Mouse (Mus musculus) forebrain, embryonic 14.5 days (tissue): ENCODE results near the gene Fgl2. TPM values are rescaled to one million over a fixed set of nuclear protein-coding genes. Genes with fewer than 3 reads are reported as not detected.

Source experiments
- ATAC-seq: fragments of 200-750 bp; cut with Nextera tagmentation; 2 replicates; pipeline ENCODE4 v1.8.0; 2017; ENCODE audit warnings: mild to moderate bottlenecking, moderate library complexity
- DNase-seq: peaks from one replicate; pipeline ENCODE4 v3.0.0-alpha.2; 2015; ENCODE audit warnings: low spot score
- H3K27ac ChIP-seq: fragments of 300-500 bp; sonication (generic); 2 replicates; pipeline ENCODE4 v1.5.1; 2014; ENCODE audit warnings: low read depth, mild to moderate bottlenecking, control low read depth, low read length, moderate library complexity
- H3K27me3 ChIP-seq: fragments of 300-500 bp; sonication (generic); replicated peaks from 2 replicates; pipeline ENCODE4 v1.6.1; 2014; ENCODE audit warnings: low read length, control low read depth, mixed read lengths; ENCODE audit not compliant: control insufficient read depth, insufficient read depth
- H3K36me3 ChIP-seq: fragments of 300-500 bp; sonication (generic); 2 replicates; pipeline ENCODE4 v1.6.1; 2014; ENCODE audit warnings: low read length, control low read depth; ENCODE audit not compliant: control insufficient read depth, insufficient read depth
- H3K4me1 ChIP-seq: fragments of 300-500 bp; sonication (generic); 2 replicates; pipeline ENCODE4 v1.6.1; 2014; ENCODE audit warnings: antibody characterized with exemption, low read length, control low read depth; ENCODE audit not compliant: control insufficient read depth, insufficient read depth
- H3K4me2 ChIP-seq: fragments of 300-500 bp; sonication (generic); 2 replicates; pipeline ENCODE4 v1.6.1; 2014; ENCODE audit warnings: mild to moderate bottlenecking, control low read depth, low read length
- H3K4me3 ChIP-seq: fragments of 300-500 bp; sonication (generic); 2 replicates; pipeline ENCODE4 v1.5.1; 2014; ENCODE audit warnings: low read depth, low read length, control low read depth
- H3K9ac ChIP-seq: fragments of 300-500 bp; sonication (generic); 2 replicates; pipeline ENCODE4 v1.6.1; 2014; ENCODE audit warnings: mild to moderate bottlenecking, low read length, control low read depth, moderate library complexity
- H3K9me3 ChIP-seq: fragments of 300-500 bp; sonication (generic); replicated peaks from 2 replicates; pipeline ENCODE4 v1.6.1; 2016; ENCODE audit warnings: low read length, control low read depth, mixed read lengths; ENCODE audit not compliant: control insufficient read depth
- WGBS: fragments of 180-500 bp; shearing (Covaris S2); extraction: QIAGEN DNeasy Blood & Tissue Kit; methylation state at CpG from one replicate; pipeline ENCODE4 v1.1.7; 2014; 5-methylcytosine and 5-hydroxymethylcytosine counted together
- polyA plus RNA-seq: library from polyadenylated mRNA; unstranded; fragments of >200 nt; fragmentation: Nextera tagmentation; extraction: Ambion mirVana; gene quantifications from 2 replicates; pipeline ENCODE4 v1.2.1, GENCODE M21; 2014

Gene Fgl2
- polyA plus RNA-seq, 1 experiment from 2014 or later = 0.79 TPM

DNA sequence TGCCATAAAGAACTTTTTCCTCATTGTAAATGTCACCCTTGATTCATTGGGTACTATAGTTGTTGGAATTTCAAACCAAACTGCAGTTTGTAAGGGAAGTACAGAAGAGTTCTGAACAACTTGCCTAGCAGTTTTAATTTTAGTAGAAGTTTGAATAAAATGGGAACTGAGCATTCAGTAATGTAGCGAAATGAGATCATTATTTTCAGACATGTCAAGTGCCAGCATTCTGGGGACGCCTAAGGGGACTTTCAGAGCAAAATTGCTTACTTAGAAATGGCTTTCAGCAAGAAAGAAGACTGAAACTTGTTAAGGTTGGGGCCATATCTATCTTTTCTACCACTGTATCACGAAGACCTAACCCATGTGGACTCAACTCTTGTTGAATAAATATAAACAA, 13.8 kb upstream of the Fgl2 start:
- H3K4me1 ChIP-seq = 0 out of 2 replicates have a peak, but pooled peaks cover 4% of the 10 kb centered on the region
- no peak overlapping the region for H3K9ac ChIP-seq
- DNase-seq = no peak
- ATAC-seq = no peak
- WGBS = 73% methylated on average over 3 of the region's 3 CpGs
- H3K9me3 ChIP-seq = no peaks in the 10 kb centered on the region
- H3K4me3 ChIP-seq = no peak overlapping the region
- no peak overlapping the region for H3K4me2 ChIP-seq
- H3K27me3 ChIP-seq = no peaks in the 10 kb centered on the region
- no peak overlapping the region for H3K27ac ChIP-seq
- H3K36me3 ChIP-seq = no peaks in the 10 kb centered on the region

DNA sequence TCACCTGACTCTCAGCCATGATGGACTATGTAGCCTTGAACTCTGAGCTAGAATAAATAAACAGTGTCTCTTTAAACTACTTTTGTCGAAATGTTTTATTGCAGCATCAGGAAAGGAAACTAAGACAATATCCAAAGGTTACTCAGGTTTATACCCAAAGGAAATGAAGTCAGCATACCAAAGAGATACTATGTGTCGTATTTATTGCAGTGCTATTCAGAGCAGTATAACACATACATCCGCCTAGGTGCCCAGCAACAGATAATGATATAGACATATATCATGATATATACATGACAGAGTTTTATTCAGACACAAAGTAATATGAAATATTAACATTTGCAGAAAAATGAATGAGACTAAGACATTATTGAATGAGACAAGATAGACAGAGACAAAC, 9.1 kb upstream of the Fgl2 start:
- Histone ChIP-seq H3K36me3 (no peaks in the 10 kb centered on the region), H3K4me3 (no peak overlapping the region), H3K9ac (no peak overlapping the region), H3K4me1 (no peaks in the 10 kb centered on the region), H3K4me2 (no peak overlapping the region), H3K9me3 (no peaks in the 10 kb centered on the region), H3K27me3 (no peaks in the 10 kb centered on the region), H3K27ac (no peak overlapping the region)
- DNase-seq = no peak
- 88% methylated on average over 3 of the region's 3 CpGs for WGBS
- no peak for ATAC-seq

DNA sequence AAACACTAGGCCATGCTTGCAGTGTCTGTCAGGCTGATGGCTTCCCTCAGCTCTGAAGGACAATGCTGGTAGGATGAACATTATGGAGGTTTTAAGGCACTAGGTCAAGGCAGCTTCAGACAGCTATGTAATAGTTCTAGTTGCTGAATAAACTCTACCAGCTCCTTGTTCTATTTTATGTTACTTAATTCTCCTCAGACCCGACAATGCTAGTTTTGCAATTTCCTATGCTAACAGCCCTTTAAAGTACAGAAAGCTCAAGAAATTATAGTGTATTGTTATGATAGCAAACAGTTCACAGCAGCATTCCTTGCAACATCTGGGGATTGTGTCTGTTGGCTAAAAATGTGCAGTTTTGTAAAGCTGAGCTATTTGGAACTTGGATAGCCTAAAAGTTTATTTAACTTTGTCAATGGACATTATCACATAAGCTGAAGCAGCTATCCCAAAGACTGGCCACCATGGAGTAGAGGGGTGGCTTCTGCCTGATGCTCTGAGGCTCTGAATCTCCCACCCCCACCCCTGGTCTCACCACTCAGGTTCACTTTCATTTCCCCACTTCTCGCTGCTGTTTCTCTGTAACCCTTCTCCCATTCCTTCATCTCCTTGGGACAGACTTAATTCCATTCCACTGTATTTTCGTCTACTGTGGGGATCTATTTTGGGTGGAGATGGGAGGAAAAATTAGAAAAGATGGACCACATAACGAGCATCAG, 5.9 kb upstream of the Fgl2 start:
- H3K27ac ChIP-seq = no peak overlapping the region
- no peak overlapping the region for H3K4me2 ChIP-seq
- no peak overlapping the region for H3K9ac ChIP-seq
- H3K27me3 ChIP-seq = no peaks in the 10 kb centered on the region
- 58% methylated on average over 4 of the region's 4 CpGs for WGBS
- no peak overlapping the region for H3K4me3 ChIP-seq
- H3K36me3 ChIP-seq = no peaks in the 10 kb centered on the region
- DNase-seq (no peak), ATAC-seq (no peak)
- no peaks in the 10 kb centered on the region for H3K4me1 ChIP-seq
- no peaks in the 10 kb centered on the region for H3K9me3 ChIP-seq

DNA sequence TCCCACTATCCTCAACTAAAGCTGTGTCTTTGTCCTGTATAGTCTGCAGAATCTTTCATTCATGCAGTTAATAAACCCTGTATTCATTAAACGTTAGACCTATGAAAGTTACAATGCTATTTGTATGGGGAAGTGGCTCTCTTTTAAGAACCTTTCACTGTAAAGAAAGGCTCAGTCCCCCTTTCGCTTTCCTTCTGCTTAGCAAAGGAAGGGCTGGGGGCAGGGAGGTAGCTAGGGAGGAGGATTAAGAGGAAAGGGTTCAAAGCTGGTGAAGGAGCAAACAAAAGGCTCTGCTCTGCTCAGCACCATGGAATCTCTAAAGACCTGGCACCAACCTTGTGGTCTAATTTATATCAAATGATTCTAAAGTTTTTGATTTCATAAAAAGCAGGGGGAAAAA, 4.9 kb upstream of the Fgl2 start:
- H3K4me3 ChIP-seq = no peak overlapping the region
- 3% methylated on average over 2 of the region's 2 CpGs for WGBS
- DNase-seq = no peak
- H3K27ac ChIP-seq = no peak overlapping the region
- peaks cover 6% of the 10 kb centered on the region; the same call in 1 of the 2 replicates for H3K4me1 ChIP-seq
- H3K4me2 ChIP-seq = no peak overlapping the region
- no peak for ATAC-seq
- H3K9me3 ChIP-seq = no peaks in the 10 kb centered on the region
- H3K9ac ChIP-seq = no peak overlapping the region
- no peaks in the 10 kb centered on the region for H3K36me3 ChIP-seq
- H3K27me3 ChIP-seq = no peaks in the 10 kb centered on the region

DNA sequence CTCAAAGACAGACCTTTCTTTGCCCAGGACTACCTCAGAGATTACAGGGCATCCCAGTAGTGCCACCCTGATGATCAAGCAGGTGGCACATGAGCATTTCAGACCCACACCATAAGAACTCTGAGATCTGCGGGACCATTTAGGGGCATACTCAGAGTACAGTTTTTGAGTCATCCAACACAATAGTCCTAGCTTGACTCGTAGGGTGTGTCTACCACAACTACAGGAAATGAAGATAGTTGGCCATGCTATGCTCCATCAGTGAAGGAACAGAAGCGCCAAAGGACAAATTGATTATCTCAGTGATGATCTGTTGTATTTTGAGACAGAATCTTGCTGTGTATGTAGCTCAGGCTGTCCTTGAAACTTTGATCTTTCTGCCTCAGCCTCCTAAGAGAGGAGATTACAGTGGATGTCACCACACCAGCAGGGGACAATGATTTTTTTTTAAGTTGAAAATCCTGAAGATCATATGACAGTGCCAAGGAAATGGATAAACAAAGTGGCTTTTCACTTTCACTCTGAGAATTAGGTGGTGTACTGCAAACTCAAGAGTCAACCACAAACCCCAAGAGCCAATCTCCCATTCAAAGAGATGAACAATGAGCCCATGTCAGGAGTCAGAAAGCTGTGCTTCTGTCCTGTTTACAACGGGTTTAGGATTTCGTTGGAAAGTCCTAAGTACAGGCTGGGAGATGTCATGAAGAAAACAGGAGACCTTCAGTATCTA, 2.1 kb upstream of the Fgl2 start:
- no peak overlapping the region for H3K9ac ChIP-seq
- 90% methylated on average over 5 of the region's 5 CpGs for WGBS

DNA sequence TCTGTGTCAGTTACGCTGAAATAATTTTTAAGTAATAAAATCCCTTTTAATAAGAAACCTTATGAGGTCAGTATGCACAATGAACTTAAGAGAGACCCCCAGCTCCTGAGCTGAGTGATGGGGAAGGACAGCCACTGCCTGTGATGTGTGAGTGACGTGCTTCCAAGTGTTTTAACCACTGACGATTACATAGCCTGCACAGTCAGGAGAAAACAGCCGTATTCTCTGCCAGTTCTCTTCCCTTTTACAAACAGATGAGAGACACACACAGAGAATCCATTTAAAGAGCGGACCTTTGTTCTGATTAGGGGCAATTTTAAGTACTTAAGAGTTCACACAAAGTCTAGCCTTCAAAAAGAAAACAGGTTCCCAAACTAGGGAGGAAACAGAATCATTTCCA, 522 bp upstream of the Fgl2 start:
- WGBS = 31% methylated on average over 5 of the region's 5 CpGs
- peak overlapping the region; percentile 80; the same call in 1 of the 2 replicates for H3K9ac ChIP-seq
- DNase-seq (peak; percentile 33), ATAC-seq (peak; percentile 49; the same call in 1 of the 2 replicates)
- H3K36me3 ChIP-seq = no peaks in the 10 kb centered on the region
- H3K4me1 ChIP-seq = peaks cover 6% of the 10 kb centered on the region; the same call in 1 of the 2 replicates
- H3K9me3 ChIP-seq = no peaks in the 10 kb centered on the region
- H3K27ac ChIP-seq = no peak overlapping the region
- H3K4me2 ChIP-seq = peak overlapping the region; percentile 96
- peak overlapping the region; percentile 43 for H3K4me3 ChIP-seq
- no peaks in the 10 kb centered on the region for H3K27me3 ChIP-seq

More for the DNA sequence above, 2.1 kb upstream of the Fgl2 start:
- ATAC-seq = no peak
- Histone ChIP-seq H3K9me3 (no peaks in the 10 kb centered on the region), H3K4me2 (no peak overlapping the region), H3K4me3 (no peak overlapping the region), H3K27me3 (no peaks in the 10 kb centered on the region), H3K27ac (no peak overlapping the region), H3K4me1 (peaks cover 6% of the 10 kb centered on the region; the same call in 1 of the 2 replicates), H3K36me3 (no peaks in the 10 kb centered on the region)
- DNase-seq = no peak

DNA sequence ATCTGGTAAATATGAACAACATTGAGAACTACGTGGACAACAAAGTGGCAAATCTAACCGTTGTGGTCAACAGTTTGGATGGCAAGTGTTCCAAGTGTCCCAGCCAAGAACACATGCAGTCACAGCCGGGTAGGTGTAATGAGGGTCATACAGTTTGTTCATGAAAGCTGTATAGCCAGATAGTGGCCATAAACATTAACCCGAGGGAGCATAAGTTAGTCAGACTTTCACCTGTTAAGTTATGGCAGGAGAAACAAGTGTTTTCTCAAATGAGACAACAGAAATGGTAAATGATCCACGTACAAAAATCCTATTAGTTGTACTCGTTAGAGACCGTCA, 707 bp downstream of the Fgl2 start:
- no peak for ATAC-seq

DNA sequence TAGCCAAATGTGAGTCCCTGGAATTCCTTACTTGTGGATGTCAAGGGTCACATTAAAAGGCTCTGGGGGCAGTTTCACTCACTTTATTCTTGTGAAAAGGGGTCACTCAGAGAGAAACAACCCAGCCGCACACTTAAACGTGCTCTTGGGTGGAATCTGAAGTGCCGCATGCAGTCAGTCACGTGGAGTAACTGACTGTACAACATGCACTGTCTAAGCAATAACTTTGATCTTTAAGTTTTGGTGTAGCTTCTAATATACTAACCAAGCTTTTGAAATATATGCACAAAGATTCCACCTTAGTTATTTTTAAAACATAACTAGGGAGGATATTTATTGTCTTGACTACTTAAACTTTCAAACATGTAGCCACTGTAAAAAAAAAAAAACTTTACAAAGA, 4.5 kb downstream of the Fgl2 start:
- Histone ChIP-seq H3K4me1 (peaks cover 4% of the 10 kb centered on the region; the same call in 1 of the 2 replicates), H3K9me3 (no peaks in the 10 kb centered on the region), H3K36me3 (no peaks in the 10 kb centered on the region), H3K9ac (no peak overlapping the region), H3K4me2 (no peak overlapping the region), H3K27me3 (no peaks in the 10 kb centered on the region), H3K27ac (no peak overlapping the region), H3K4me3 (no peak overlapping the region)
- ATAC-seq (no peak), DNase-seq (no peak)
- 85% methylated on average over 4 of the region's 4 CpGs for WGBS

More for the DNA sequence above, 707 bp downstream of the Fgl2 start:
- peak overlapping the region; percentile 96 for H3K4me2 ChIP-seq
- WGBS = 56% methylated on average over 7 of the region's 7 CpGs
- no peaks in the 10 kb centered on the region for H3K9me3 ChIP-seq
- H3K4me3 ChIP-seq = peak overlapping the region; percentile 43
- no peaks in the 10 kb centered on the region for H3K27me3 ChIP-seq
- DNase-seq = no peak
- peak overlapping the region; percentile 80 for H3K9ac ChIP-seq
- H3K27ac ChIP-seq = no peak overlapping the region
- peaks cover 6% of the 10 kb centered on the region; the same call in 1 of the 2 replicates for H3K4me1 ChIP-seq
- no peaks in the 10 kb centered on the region for H3K36me3 ChIP-seq

DNA sequence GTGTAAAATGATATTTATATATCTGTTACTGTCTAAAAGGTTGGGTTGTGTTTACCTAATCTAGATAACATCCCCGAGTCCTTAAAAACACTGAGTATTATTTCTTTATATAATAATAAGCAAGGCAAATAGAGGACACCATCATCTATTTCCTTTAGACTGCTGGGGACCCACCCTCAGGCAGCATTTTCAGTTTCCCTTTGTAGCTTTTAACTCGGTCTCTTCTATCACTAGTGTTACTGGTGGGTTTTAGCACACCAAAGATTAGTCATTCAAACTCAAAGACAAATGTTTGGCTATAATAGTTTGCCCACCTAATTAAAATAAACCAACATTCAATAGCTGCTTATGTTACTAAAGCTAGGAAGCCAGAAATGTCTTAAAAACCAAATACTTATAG, 6.0 kb downstream of the Fgl2 start:
- Histone ChIP-seq H3K9me3 (no peaks in the 10 kb centered on the region), H3K27me3 (no peaks in the 10 kb centered on the region), H3K27ac (no peak overlapping the region), H3K36me3 (no peaks in the 10 kb centered on the region), H3K4me2 (no peak overlapping the region), H3K4me1 (no peaks in the 10 kb centered on the region), H3K9ac (no peak overlapping the region), H3K4me3 (no peak overlapping the region)
- ATAC-seq (no peak), DNase-seq (no peak)
- 76% methylated on average over 2 of the region's 2 CpGs for WGBS
